Mouse (Mus musculus) brown adipose tissue, adult 24 weeks (tissue): Measurements from ENCODE around the gene Iqgap2. TPM values are rescaled to one million over a fixed set of nuclear protein-coding genes. Genes with fewer than 3 reads are reported as not detected.

Experiments
- H3K27ac ChIP-seq: fragments of 200-500 bp; replicated peaks from 2 replicates; pipeline ENCODE4 v1.5.1; 2012; ENCODE audit warnings: low read depth, mild to moderate bottlenecking, low read length
- H3K4me1 ChIP-seq: fragments of 200-500 bp; 2 replicates; pipeline ENCODE4 v1.6.1; 2012; ENCODE audit warnings: low read length, mixed read lengths; ENCODE audit not compliant: control insufficient read depth, insufficient read depth, insufficient read length
- H3K4me3 ChIP-seq: fragments of 200-500 bp; 2 replicates; pipeline ENCODE4 v1.5.1; 2012; ENCODE audit warnings: low read depth, mild to moderate bottlenecking, low read length, moderate library complexity; ENCODE audit not compliant: insufficient read depth
- polyA plus RNA-seq: library from polyadenylated mRNA; stranded (reverse); fragments of >200 nt; gene quantifications from 2 replicates; pipeline ENCODE4 v1.2.4, GENCODE M21; 2012; ENCODE audit not compliant: missing spikeins, insufficient read depth, insufficient read length

Gene Iqgap2
- polyA plus RNA-seq, 1 experiment: 2.7 TPM

- H3K4me1 ChIP-seq: no peaks in the 10 kb centered on the region
- H3K27ac ChIP-seq: no peak overlapping the region
- H3K4me3 ChIP-seq: no peak overlapping the region
These were observed 188.3 kb downstream of the Iqgap2 start for GRCm38 (mm10) chr13:95703376-95703775.

GRCm38 (mm10) chr13:95697874-95698273, 193.8 kb downstream of the Iqgap2 start:
- no peak overlapping the region for H3K27ac ChIP-seq
- H3K4me3 ChIP-seq: no peak overlapping the region
- H3K4me1 ChIP-seq: no peaks in the 10 kb centered on the region

- Histone ChIP-seq H3K4me3 (no peak within 1 kb of the TSS), H3K27ac (no peak within 1 kb of the TSS), H3K4me1 (no peaks in the 10 kb centered on the region)
These were observed 195.0 kb downstream of the Iqgap2 start, which contains the start of gene F2rl2 for GRCm38 (mm10) chr13:95696654-95697163. TSS of gene F2rl2 (plus strand) at chr13:95696853.

GRCm38 (mm10) chr13:95696120-95696653, 195.5 kb downstream of the Iqgap2 start:
- Histone ChIP-seq H3K4me3 (no peak overlapping the region), H3K4me1 (no peaks in the 10 kb centered on the region), H3K27ac (no peak overlapping the region)

- Histone ChIP-seq H3K4me3 (no peak overlapping the region), H3K4me1 (no peaks in the 10 kb centered on the region)
These were observed 199.5 kb downstream of the Iqgap2 start for GRCm38 (mm10) chr13:95692201-95692600.

GRCm38 (mm10) chr13:95688576-95688975, 203.1 kb downstream of the Iqgap2 start:
- Histone ChIP-seq H3K4me3 (no peak overlapping the region), H3K27ac (no peak overlapping the region), H3K4me1 (no peaks in the 10 kb centered on the region)

More at GRCm38 (mm10) chr13:95692201-95692600, 199.5 kb downstream of the Iqgap2 start:
- H3K27ac ChIP-seq: no peak overlapping the region

GRCm38 (mm10) chr13:95685736-95686135, 206.0 kb downstream of the Iqgap2 start:
- H3K4me3 ChIP-seq: no peak overlapping the region
- H3K4me1 ChIP-seq: no peaks in the 10 kb centered on the region
- H3K27ac ChIP-seq: no peak overlapping the region

- Histone ChIP-seq H3K4me3 (no peak overlapping the region), H3K4me1 (no peaks in the 10 kb centered on the region), H3K27ac (no peak overlapping the region)
These were observed 207.0 kb downstream of the Iqgap2 start for GRCm38 (mm10) chr13:95684656-95685244.

GRCm38 (mm10) chr13:95679491-95679941, 212.2 kb downstream of the Iqgap2 start:
- Histone ChIP-seq H3K27ac (no peak overlapping the region), H3K4me3 (no peak overlapping the region), H3K4me1 (no peaks in the 10 kb centered on the region; the same call in 1 of the 2 replicates)

GRCm38 (mm10) chr13:95679078-95679477, 212.6 kb downstream of the Iqgap2 start:
- Histone ChIP-seq H3K4me3 (no peak overlapping the region), H3K4me1 (no peaks in the 10 kb centered on the region; the same call in 1 of the 2 replicates), H3K27ac (no peak overlapping the region)

GRCm38 (mm10) chr13:95672372-95672771, 219.3 kb downstream of the Iqgap2 start:
- Histone ChIP-seq H3K4me1 (no peaks in the 10 kb centered on the region; the same call in 1 of the 2 replicates), H3K4me3 (no peak overlapping the region), H3K27ac (no peak overlapping the region)

GRCm38 (mm10) chr13:95671108-95671897, 220.4 kb downstream of the Iqgap2 start:
- H3K4me1 ChIP-seq: no peaks in the 10 kb centered on the region; the same call in 1 of the 2 replicates
- H3K4me3 ChIP-seq: no peak overlapping the region
- no peak overlapping the region for H3K27ac ChIP-seq

GRCm38 (mm10) chr13:95670534-95670933, 221.2 kb downstream of the Iqgap2 start:
- Histone ChIP-seq H3K4me3 (no peak overlapping the region), H3K4me1 (no peaks in the 10 kb centered on the region; the same call in 1 of the 2 replicates), H3K27ac (no peak overlapping the region)

GRCm38 (mm10) chr13:95667260-95667659, 224.5 kb downstream of the Iqgap2 start:
- no peak overlapping the region for H3K4me3 ChIP-seq
- H3K4me1 ChIP-seq: no peaks in the 10 kb centered on the region
- H3K27ac ChIP-seq: no peak overlapping the region

- no peak overlapping the region for H3K4me3 ChIP-seq
- H3K4me1 ChIP-seq: no peaks in the 10 kb centered on the region
- no peak overlapping the region for H3K27ac ChIP-seq
These were observed 225.9 kb downstream of the Iqgap2 start for GRCm38 (mm10) chr13:95665644-95666356.
